Mouse (Mus musculus) right cerebral cortex, adult 18-20 months (tissue): ENCODE results near the gene Olfr765.
A peak's percentile ranks its signal among the peaks of the same experiment; 100 is the strongest.
"Not testable (repeated sequence)": the region's sequence is repeated elsewhere in the genome, so short reads cannot be mapped to it uniquely, and the experiment has no call there.

Experiments used
- DNase-seq: peaks from one replicate; pipeline ENCODE4 v3.0.0; 2022; ENCODE audit warnings: mixed read lengths

The Olfr765 gene

DNA sequence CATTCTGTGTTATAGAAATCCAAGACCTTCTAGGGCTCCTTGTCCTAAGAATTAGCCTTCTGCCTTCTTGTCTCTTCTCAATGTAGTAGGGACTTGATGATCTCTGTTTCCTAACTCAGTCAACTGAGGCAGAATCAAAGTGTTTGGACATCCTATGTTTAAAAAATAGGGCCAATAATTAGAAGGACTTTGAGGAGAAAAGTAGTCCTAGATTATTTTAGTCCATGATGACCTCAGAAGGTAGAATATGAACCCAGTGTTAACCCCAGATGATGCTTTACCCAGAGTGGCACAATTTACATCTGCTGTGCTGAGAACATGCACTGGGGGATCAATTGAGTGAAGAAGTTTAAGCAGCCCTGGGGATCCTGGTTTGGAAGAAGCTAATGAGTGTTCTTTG, at the start of gene Olfr765:
TSS of gene Olfr765 (minus strand) at position 101 of the 400 bp plus-strand sequence.
- not testable (repeated sequence) for DNase-seq

DNA sequence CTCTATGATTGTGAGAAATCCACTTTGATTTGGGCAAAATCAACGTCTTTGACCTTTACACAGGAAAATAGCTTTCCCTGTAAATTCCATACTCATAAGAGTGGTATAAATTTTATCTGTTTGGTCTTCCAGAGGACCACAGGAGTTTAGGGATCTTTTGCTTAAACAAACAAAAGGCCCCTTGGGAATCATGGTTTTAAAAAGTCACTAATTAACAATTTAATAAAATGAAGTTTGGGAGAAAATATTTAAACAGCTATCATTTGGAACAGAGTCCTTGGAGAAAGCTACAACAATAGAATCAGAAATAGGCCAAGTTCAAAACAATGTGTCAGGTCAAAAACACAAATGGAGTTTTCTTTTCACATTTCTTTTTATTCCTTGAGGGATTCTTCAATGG, 49.5 kb upstream of the Olfr765 start, which contains the start of gene Olfr768:
TSS of gene Olfr768 (minus strand) at position 101 of the 400 bp plus-strand sequence.
- no peak for DNase-seq

DNA sequence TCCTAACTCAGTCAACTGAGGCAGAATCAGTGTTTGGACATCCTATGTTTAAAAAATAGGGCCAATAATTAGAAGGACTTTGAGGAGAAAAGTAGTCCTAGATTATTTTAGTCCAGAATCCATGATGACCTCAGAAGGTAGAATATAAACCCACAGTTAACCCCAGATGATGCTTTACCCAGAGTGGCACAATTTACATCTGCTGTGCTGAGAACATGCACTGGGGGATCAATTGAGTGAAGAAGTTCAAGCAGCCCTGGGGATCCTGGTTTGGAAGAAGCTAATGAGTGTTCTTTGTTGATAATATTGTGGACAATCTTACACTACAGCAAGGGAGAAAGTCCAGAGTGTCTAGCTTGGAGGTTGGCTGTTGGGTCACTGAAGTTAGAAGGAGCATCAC, 33.0 kb upstream of the Olfr765 start, which contains the start of gene Olfr767:
TSS of gene Olfr767 (minus strand) at position 101 of the 400 bp plus-strand sequence.
- DNase-seq, result not testable (repeated sequence)

DNA sequence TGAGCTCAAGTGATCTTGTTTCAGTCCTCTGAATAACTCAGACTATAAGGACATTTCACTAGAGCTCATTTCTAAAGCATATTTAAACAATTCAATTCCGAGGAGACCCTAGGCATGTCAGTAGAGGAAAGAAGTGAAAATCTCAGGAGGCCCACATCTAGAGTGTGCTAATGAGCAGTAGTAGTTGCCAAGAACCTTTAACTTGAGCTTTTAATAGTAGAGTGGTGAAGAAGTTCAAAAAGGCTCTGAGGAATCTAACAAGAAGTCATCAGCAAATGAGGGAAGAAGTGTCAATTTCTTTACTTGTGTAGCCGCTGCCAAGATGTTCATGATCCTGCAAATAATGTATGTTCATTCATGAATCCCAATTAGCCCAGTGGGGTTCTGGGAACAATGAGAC, 19.1 kb upstream of the Olfr765 start, which contains the start of gene Olfr766-ps1:
TSS of gene Olfr766-ps1 (minus strand) at position 101 of the 400 bp plus-strand sequence.
- no peak for DNase-seq

DNA sequence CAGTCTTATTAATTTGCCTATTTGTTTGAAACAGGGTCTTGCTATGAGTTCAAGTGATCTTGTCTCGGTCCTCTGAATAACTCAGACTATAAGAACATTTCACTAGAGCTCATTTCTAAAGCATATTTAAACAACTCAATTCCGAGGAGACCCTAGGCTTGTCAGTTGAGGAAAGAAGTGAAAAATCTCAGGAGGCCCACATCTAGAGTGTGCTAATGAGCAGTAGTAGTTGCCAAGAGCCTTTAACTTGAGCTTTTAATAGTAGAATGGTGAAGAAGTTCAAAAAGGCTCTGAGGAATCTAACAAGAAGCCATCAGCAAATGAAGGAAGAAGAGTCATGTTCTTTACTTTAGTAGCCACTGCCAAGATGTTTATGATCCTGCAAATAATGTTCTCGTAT, 10.0 kb downstream of the Olfr765 start, which contains the start of gene Olfr764-ps1:
TSS of gene Olfr764-ps1 (minus strand) at position 101 of the 400 bp plus-strand sequence.
- DNase-seq, result no peak

DNA sequence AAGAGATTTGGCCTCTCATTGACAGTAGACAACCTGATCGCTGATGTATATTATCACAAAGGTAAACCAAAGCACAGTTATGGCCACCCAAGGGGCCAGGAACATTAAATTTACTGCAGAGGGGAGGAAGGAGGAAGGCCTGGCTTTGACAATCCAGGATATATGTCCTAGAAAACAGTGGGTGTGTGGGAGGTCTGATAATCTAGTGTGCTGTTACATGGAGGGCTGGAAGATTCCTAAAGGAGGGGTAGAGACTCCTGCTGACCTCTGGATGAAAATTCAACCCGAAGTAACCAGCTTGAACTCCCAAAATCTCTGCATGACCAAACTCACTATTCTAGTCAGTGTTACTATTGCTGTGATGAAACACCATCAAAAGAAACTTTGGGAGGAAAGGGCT, 21.5 kb downstream of the Olfr765 start:
- no peak for DNase-seq

DNA sequence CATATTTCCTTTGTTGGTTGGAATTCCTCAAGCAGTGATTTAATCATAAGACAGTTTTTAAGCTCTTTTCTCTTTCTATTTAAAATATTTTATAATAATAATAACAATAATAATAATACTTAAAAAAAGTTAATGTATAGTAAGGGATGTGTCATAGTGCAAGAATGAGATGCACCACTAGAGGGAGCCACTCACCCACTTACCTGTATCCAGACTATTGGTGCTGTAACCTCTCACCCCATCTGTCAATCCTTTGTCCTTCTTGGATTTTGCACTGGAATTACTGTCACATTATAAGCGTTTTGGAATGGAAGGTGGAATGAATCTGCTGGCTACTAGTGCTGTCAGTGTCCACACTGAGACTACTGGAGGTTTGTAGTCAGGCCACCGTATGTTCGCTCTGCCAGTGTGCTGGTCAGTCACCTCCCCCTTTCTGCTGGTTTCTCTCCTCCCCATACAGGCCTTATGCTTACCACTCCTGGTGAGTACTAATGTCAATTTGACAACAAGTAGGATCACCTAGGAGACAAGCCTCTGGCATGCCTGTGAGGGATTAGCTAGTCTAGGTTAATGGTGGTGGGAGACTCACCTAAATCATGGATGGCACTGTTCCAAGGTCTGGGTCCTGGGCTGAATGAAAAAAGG, 23.7 kb downstream of the Olfr765 start:
- DNase-seq, result peak; percentile 7

DNA sequence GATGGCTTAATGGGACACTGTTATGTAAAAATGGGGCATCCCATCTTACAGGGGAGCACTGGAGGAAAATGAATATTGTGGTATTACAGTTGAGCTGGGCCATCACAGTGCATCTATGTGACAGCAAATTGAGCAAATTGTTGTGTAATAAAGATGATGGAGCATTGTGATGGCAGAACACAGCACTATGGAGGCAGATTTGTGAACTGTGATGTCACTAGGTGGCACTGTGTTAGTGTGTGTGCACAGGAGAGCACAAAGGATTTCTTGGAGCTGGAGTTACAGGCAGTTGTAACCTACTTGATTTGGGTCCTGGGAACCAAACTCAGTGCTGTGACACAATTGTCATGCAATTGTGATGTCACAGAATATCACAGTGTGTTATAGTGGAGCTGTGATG, 26.5 kb downstream of the Olfr765 start:
- DNase-seq, result no peak

DNA sequence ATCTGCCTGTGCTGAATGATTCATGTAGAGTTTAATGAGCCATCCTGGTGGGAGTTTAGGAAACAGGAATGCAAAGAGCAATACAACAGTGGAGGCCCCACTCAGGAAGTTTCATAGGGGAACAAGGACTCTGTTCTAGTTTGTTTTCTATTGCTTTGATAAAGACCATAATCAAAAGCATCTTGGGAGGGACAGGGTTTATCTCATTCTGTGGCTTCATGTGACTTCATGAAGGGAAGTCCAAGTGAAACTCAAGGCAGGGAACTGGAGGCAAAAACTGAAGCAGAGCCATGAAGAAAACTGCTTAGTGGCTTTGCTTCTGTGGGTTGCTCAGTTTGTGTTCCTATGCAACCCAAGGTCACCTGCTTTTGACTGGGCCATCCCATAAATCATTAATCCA, 35.3 kb downstream of the Olfr765 start:
- no peak for DNase-seq

DNA sequence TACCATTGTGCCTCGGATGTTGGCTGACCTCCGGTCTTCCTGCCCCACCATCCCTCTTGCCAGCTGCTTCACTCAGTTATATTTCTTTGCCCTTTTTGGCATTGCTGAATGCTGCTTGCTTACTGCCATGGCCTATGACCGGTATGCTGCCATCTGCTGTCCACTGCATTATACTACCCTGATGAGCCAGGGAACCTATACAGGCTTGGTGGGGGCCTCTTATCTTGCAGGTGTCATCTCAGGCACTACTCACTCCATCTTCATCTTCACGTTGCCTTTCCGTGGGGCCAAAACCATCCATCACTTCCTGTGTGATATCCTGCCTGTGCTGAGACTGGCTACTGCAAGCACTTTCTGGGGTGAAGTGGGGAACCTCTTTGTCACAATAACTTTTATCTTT, 38.3 kb downstream of the Olfr765 start:
- DNase-seq, result not testable (repeated sequence)

DNA sequence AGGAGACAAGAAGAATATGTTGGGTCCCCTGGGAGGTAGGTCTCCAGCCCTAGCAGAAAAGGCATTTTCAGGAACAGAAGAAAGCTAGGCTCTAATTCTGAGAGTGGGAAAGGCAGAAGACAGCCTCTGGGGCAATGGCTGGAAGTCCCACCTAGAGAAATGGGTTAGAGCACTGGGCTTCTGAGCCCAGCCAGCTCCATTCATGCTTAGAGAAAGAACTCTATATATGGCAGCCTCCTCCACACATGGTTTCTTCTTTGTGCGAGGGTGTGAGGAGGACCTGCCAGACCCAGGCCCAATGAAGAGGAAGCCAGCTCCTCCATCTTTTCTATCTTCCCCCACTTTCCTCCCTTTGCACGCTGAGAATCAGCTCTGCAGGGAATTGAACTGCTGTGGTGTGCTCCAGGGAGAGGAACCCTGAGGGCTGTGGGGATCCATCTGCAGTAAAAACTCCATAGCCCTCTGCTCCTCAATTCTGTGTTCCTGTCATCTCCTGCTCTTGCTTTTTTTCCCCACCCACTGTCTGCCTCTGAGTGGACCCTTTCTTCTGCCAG, 39.4 kb downstream of the Olfr765 start, which contains the start of gene Olfr763:
TSS of gene Olfr763 (plus strand) at position 504 of the 554 bp plus-strand sequence.
- DNase-seq, result no peak

DNA sequence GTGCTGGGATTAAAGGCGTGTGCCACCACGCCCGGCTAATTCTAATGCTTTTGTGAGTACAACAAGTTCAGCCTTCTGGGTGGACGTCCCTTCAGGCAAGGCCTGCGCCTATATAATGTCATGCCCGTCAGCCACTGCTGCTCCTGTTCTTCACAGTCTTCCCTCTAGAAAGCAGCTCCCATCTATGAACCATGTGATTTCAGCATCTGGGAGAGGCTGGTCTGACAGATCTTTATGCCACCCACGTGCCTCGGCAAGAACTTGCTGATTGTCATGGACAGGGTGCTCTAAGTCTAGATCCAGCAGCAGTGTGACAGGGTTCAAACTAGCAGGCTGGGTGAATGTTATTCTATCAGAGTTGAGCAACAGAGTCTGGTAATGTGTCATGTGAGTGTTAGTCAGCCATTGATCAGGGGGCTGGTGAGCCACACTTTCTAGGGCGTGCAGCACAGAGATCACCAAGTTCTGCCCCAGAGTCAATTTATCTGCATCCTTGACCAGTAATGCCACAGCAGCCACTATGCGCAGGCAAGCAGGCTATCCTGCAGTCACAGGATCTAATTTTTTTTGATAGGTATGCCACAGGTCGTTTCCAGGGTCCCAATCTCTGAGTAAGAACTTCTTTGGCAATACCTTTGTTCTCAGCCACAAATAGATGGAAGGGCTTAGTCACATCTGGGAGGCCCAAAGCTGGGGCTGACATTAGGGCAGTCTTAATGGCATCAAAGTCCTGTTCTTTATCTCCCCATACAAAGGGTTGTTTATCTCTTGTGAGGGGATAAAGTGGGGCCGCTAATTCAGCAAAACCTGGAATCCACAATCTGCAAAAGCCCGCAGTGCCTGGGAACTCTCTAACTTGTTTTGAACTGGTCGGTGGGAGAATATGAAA, 45.5 kb downstream of the Olfr765 start:
- DNase-seq, result no peak

DNA sequence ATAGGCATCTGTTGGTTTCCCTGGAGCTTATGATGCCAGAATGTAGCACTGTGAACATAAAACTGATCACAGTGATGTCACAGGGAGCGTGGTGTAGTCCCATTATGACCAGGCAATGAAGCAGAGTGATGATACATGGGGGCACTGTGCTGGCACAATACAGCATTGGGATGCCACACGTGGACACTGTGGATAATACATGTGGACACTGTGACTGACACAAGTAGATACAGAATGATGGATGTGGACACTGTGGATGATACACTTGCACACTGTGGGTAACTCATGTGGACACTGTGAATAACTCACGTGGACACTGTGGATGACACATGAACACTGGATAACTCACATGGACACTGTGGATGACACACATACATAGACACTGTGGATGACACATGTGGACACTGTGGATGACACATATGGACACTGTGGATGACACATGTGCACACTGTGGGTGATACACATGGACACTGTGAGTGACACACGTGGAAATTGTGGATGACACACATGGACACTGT, 53.2 kb downstream of the Olfr765 start:
- DNase-seq, result no peak

DNA sequence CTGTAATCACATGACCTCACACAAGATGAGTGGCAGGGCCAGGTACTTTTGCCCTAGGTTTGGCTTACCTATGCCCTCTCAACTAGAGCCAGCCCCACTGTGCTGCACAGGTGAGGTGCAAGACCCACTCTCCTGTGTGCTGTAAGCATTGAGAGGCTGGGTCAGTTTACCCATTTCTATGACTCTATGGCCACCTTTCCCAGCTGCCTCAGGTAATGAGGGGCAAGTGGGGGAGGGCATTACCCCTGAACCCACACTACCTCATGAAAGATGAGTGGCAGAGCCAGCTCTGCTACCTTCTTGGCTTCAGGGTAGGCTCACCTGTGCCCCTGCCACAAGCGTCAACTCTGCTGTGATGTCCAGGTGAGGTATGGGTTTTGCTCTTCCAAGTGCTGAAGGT, 54.0 kb downstream of the Olfr765 start:
- DNase-seq, result no peak
